8 mouse cellular contexts compared by ENCODE assay signal in genomic region chr11:52168461-52168860, GRCm38 (mm10). TPM values are rescaled to one million over a fixed set of nuclear protein-coding genes. Genes with fewer than 3 reads are reported as not detected.
DNase-seq lines count a peak whose midpoint lies in the region; ATAC-seq and TF ChIP-seq lines count a peak whose summit lies in the region.

No protein-coding gene starts in this region.

- no peak for TF ChIP-seq CTCF in ES-Bruce4 (IDR thresholded peaks at IDR 0.05; ENCODE audit: low read depth, low read length)
- TF ChIP-seq CTCF in forebrain, postnatal 0 days (IDR thresholded peaks at IDR 0.05; ENCODE audit: low read depth), result no peak

- no peak overlapping the region for H3K27ac ChIP-seq in heart, embryonic 11.5 days (ENCODE audit: low read depth, low read length)
- H3K27ac ChIP-seq in ES-Bruce4 (ENCODE audit: insufficient read depth, low read length), result no peak overlapping the region
- H3K27ac ChIP-seq in forebrain, postnatal 0 days (ENCODE audit: low read depth, low read length), result no peak overlapping the region

- WGBS in heart, embryonic 11.5 days (ENCODE audit: insufficient replicate concordance), result 17% methylated on average over 12 of the region's 12 CpGs
- 18% methylated on average over 12 of the region's 12 CpGs for WGBS in forebrain, postnatal 0 days

- H3K27me3 ChIP-seq in heart, embryonic 11.5 days (ENCODE audit: control insufficient read depth, insufficient read depth, low read length), result peaks cover 18% of the 10 kb centered on the region
- peaks cover 1% of the 10 kb centered on the region for H3K27me3 ChIP-seq in ES-Bruce4 (ENCODE audit: control insufficient read depth, insufficient read depth, low read length, poor library complexity, severe bottlenecking)
- no peaks in the 10 kb centered on the region; the same call in 1 of the 2 replicates for H3K27me3 ChIP-seq in forebrain, postnatal 0 days (ENCODE audit: insufficient read depth, low read length)

- H3K36me3 ChIP-seq in heart, embryonic 11.5 days (ENCODE audit: control insufficient read depth, insufficient read depth, low read length), result no peaks in the 10 kb centered on the region
- H3K36me3 ChIP-seq in ES-Bruce4 (ENCODE audit: control insufficient read depth, insufficient read depth, low read length, poor library complexity, severe bottlenecking), result no peaks in the 10 kb centered on the region
- H3K36me3 ChIP-seq in forebrain, postnatal 0 days (ENCODE audit: insufficient read depth), result no peaks in the 10 kb centered on the region

- ATAC-seq in heart, embryonic 11.5 days (replicated peaks; ENCODE audit: insufficient number of reproducible peaks, low FRiP score, low TSS enrichment), result no peak
- ATAC-seq in forebrain, postnatal 0 days, result no peak
- no peak for ATAC-seq in erythroblast, adult 5-6 weeks (replicated peaks; ENCODE audit: low FRiP score, poor library complexity, severe bottlenecking)

- TF ChIP-seq EP300 in ES-Bruce4 (IDR thresholded peaks at IDR 0.05; ENCODE audit: insufficient read depth, low read depth, low read length), result no peak

- no peak for TF ChIP-seq POLR2A in ES-Bruce4 (IDR thresholded peaks at IDR 0.05; ENCODE audit: insufficient read depth, low read length)

- H3K4me2 ChIP-seq in heart, embryonic 11.5 days, result peak overlapping the region; percentile 79
- H3K4me2 ChIP-seq in forebrain, postnatal 0 days (ENCODE audit: low read depth), result peak overlapping the region; percentile 58

- intact Hi-C loops in heart, postnatal 36 days (cut with DNase I), result no loop called here

- 0 out of 2 replicates have a peak overlapping the region, but pooled peaks have one; percentile 54 for H3K9ac ChIP-seq in heart, embryonic 11.5 days (ENCODE audit: low read depth, low read length)
- H3K9ac ChIP-seq in ES-Bruce4 (ENCODE audit: low read depth, poor library complexity, severe bottlenecking), result peak overlapping the region; percentile 49; the same call in 1 of the 2 replicates
- H3K9ac ChIP-seq in forebrain, postnatal 0 days, result no peak overlapping the region

- no peaks in the 10 kb centered on the region for H3K9me3 ChIP-seq in heart, embryonic 11.5 days (replicated peaks; ENCODE audit: control insufficient read depth, low read length)
- H3K9me3 ChIP-seq in ES-Bruce4 (replicated peaks; ENCODE audit: control insufficient read depth, insufficient read depth, low read length, poor library complexity, severe bottlenecking), result no peaks in the 10 kb centered on the region
- no peaks in the 10 kb centered on the region for H3K9me3 ChIP-seq in forebrain, postnatal 0 days (ENCODE audit: low read length)

- DNase-seq in heart, postnatal 36 days, result no peak
- peak; percentile 47 for DNase-seq in forebrain, postnatal 0 days
- DNase-seq in lung, postnatal 25 days (ENCODE audit: low spot score), result peak; percentile 16
- DNase-seq in cerebellum, postnatal 36 days, result no peak
- DNase-seq in ovary, postnatal 36 days (ENCODE audit: low spot score), result no peak

- peak overlapping the region; percentile 51 for H3K4me3 ChIP-seq in heart, embryonic 11.5 days (ENCODE audit: low read depth, low read length)
- H3K4me3 ChIP-seq in ES-Bruce4 (ENCODE audit: low read depth, low read length), result peak overlapping the region; percentile 53
- H3K4me3 ChIP-seq in forebrain, postnatal 0 days (ENCODE audit: low read depth, low read length), result peak overlapping the region; percentile 26

- no peaks in the 10 kb centered on the region for H3K4me1 ChIP-seq in heart, embryonic 11.5 days (ENCODE audit: control insufficient read depth, insufficient read depth, low read length)
- H3K4me1 ChIP-seq in ES-Bruce4 (ENCODE audit: control insufficient read depth, insufficient read depth, low read length), result no peaks in the 10 kb centered on the region
- H3K4me1 ChIP-seq in forebrain, postnatal 0 days (ENCODE audit: insufficient read depth), result no peaks in the 10 kb centered on the region

RNA-seq across cellular contexts. Expression of gene Olfr1373, which starts 23.1 kb away (rescaled TPM):
- not detected in 2 replicates for polyA plus RNA-seq in heart, embryonic 11.5 days (2014; fragmentation: Nextera tagmentation; extraction: Ambion mirVana)
- not detected for total RNA-seq in heart, postnatal 36 days (2021)
- not detected in 2 replicates for polyA plus RNA-seq in ES-Bruce4 (2011; ENCODE audit: insufficient read depth, insufficient read length, low read depth, missing spikeins)
- total RNA-seq in forebrain, postnatal 0 days (2014; rRNA removed), result not detected in 2 replicates
- not detected in 2 replicates for polyA plus RNA-seq in forebrain, postnatal 0 days (2015; fragmentation: Nextera tagmentation; extraction: Ambion mirVana)
- total RNA-seq in erythroblast, adult 5-6 weeks (2015; ENCODE audit: low replicate concordance), result not detected in 2 replicates
- not detected in 2 replicates for total RNA-seq in erythroblast, adult 5-6 weeks (2017; ENCODE audit: low replicate concordance)

RNA-seq across cellular contexts. Expression of gene Olfr1371, which starts 45.3 kb away (rescaled TPM):
- polyA plus RNA-seq in heart, embryonic 11.5 days (2014; fragmentation: Nextera tagmentation; extraction: Ambion mirVana), result not detected in 2 replicates
- not detected for total RNA-seq in heart, postnatal 36 days (2021)
- polyA plus RNA-seq in ES-Bruce4 (2011; ENCODE audit: insufficient read depth, insufficient read length, low read depth, missing spikeins), result not detected in 2 replicates
- total RNA-seq in forebrain, postnatal 0 days (2014; rRNA removed), result not detected in 2 replicates
- not detected in 2 replicates for polyA plus RNA-seq in forebrain, postnatal 0 days (2015; fragmentation: Nextera tagmentation; extraction: Ambion mirVana)
- total RNA-seq in erythroblast, adult 5-6 weeks (2015; ENCODE audit: low replicate concordance), result not detected in 2 replicates
- total RNA-seq in erythroblast, adult 5-6 weeks (2017; ENCODE audit: low replicate concordance), result not detected in 2 replicates

Comparison
In these comparisons a context has a peak if more than half of its experiments do, and no peak if none do; other contexts are left out.
1. DNase-seq: peak in forebrain, postnatal 0 days (single experiment) and lung, postnatal 25 days (single experiment); none in heart, postnatal 36 days (0 of 2), cerebellum, postnatal 36 days (0 of 2) and ovary, postnatal 36 days (single experiment).
2. Peak in every context shown above with its lines, with median percentiles within 50 percentile points of each other: H3K4me3 ChIP-seq.